Mouse (Mus musculus) G1E (cell line): ENCODE measurements at regions not wholly inside any gene's neighbourhood (a gene's known extent, or its start where the extent isn't known, plus 50 kb on each side); places are given as distances from the start of the nearest gene placed in this dataset.

Experiments used
- ATAC-seq: 2 replicates; pipeline ENCODE4 v1.8.0; 2016; ENCODE audit warnings: mild to moderate bottlenecking; ENCODE audit not compliant: insufficient number of reproducible peaks, poor library complexity, low FRiP score, severe bottlenecking; ENCODE audit errors: extremely low read depth
- DNase-seq: peaks from one replicate; pipeline ENCODE4 v3.0.0; 2012; ENCODE audit warnings: low spot score
- H3K27me3 ChIP-seq: 2 replicates; pipeline ENCODE4 v1.6.1; 2012; ENCODE audit warnings: mild to moderate bottlenecking, low read length, inconsistent platforms; ENCODE audit not compliant: insufficient read depth
- H3K36me3 ChIP-seq: replicated peaks from 2 replicates; pipeline ENCODE3; 2012; ENCODE audit warnings: mild to moderate bottlenecking, inconsistent platforms
- H3K4me1 ChIP-seq: 2 replicates; pipeline ENCODE4 v1.6.1; 2012; ENCODE audit warnings: low read depth, low read length, inconsistent platforms, mixed read lengths; ENCODE audit not compliant: insufficient read depth
- H3K4me3 ChIP-seq: 2 replicates; pipeline ENCODE4 v1.5.1; 2012; ENCODE audit warnings: low read depth, mild to moderate bottlenecking, inconsistent platforms, low read length, moderate library complexity, mixed read lengths
- H3K9me3 ChIP-seq: replicated peaks from 2 replicates; pipeline ENCODE4 v1.6.1; 2012; ENCODE audit warnings: inconsistent platforms
- CTCF ChIP-seq: IDR thresholded peaks from 2 replicates; pipeline ENCODE4 v1.5.1; 2012; ENCODE audit warnings: low read depth, low read length, inconsistent platforms, mixed read lengths
- GATA1 ChIP-seq: IDR thresholded peaks from 2 replicates; pipeline ENCODE4 v1.6.1; 2012; ENCODE audit warnings: borderline replicate concordance, low read length, inconsistent platforms, mixed read lengths
- GATA2 ChIP-seq: IDR thresholded peaks from 2 replicates; pipeline ENCODE4 v1.6.1; 2012; ENCODE audit warnings: low read depth, low read length, inconsistent platforms, borderline replicate concordance
- POLR2AphosphoS5 ChIP-seq: IDR thresholded peaks from 2 replicates; pipeline ENCODE4 v1.6.1; 2012; ENCODE audit warnings: low read depth, low read length, inconsistent platforms; ENCODE audit not compliant: insufficient replicate concordance
- TAL1 ChIP-seq: conservative IDR thresholded peaks from 2 replicates; pipeline ENCODE4 v1.6.1; 2012; ENCODE audit warnings: low read depth, low read length, inconsistent platforms, mixed read lengths

DNA sequence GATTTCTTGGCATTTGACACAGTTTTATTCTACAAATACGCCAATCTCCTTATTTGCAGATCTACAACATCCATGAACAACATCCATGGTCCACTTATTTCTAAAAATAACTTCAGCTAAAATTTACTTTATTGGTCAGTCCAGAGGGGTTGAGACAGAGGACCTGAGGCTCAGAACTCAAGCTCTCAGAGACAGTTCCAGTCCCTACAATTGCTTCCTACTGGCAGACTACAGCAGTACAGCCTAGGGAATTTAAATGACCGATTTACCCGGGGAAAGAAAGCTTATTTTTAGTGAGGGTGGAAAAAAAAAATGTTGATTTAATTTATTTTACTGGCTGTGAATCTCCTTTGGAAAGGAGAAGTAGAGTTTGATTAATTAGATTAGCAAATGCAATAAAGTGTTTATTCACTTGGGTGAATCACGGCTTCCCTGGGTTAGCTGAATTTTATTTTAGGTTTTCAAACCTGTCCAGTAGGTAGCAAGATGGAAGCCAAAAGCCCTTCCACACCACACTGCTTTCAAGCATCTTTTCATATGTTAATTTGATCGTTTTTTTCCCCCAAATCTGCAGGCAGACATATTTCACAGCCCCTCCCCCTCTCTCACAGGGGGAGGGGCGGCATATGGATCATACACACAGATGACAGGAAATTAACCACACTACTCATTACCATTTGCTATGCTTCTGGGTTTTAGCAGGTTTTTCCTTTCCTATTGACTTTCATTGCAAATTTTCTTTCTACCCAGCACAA lies 143.0 kb downstream of the Sox4 start:
- DNase-seq: no peak
- H3K27me3 ChIP-seq: no peaks in the 10 kb centered on the region
- TF ChIP-seq CTCF: no peak
- TF ChIP-seq TAL1: no peak
- TF ChIP-seq GATA2: no peak
- no peak for TF ChIP-seq GATA1
- TF ChIP-seq POLR2AphosphoS5: no peak
- no peaks in the 10 kb centered on the region for H3K9me3 ChIP-seq
- no peaks in the 10 kb centered on the region for H3K4me1 ChIP-seq
- no peak overlapping the region for H3K4me3 ChIP-seq
- H3K36me3 ChIP-seq: no peaks in the 10 kb centered on the region
- no peak for ATAC-seq

GRCm38 (mm10) chr13:28805302-28805701 lies 148.2 kb downstream of the Sox4 start:
- H3K36me3 ChIP-seq: no peaks in the 10 kb centered on the region
- no peak overlapping the region for H3K4me3 ChIP-seq
- H3K9me3 ChIP-seq: no peaks in the 10 kb centered on the region
- H3K27me3 ChIP-seq: no peaks in the 10 kb centered on the region
- ATAC-seq (no peak), DNase-seq (no peak)
- H3K4me1 ChIP-seq: no peaks in the 10 kb centered on the region
- no peak for TF ChIP-seq POLR2AphosphoS5
- no peak for TF ChIP-seq GATA1
- no peak for TF ChIP-seq GATA2
- TF ChIP-seq CTCF: no peak
- TF ChIP-seq TAL1: no peak

- no peaks in the 10 kb centered on the region for H3K36me3 ChIP-seq
- H3K4me3 ChIP-seq: no peak overlapping the region
- H3K4me1 ChIP-seq: no peaks in the 10 kb centered on the region
- TF ChIP-seq GATA1: no peak
- no peak for TF ChIP-seq TAL1
- no peak for TF ChIP-seq GATA2
- TF ChIP-seq POLR2AphosphoS5: no peak
- no peak for TF ChIP-seq CTCF
- DNase-seq: no peak
- no peaks in the 10 kb centered on the region for H3K9me3 ChIP-seq
- no peaks in the 10 kb centered on the region for H3K27me3 ChIP-seq
- ATAC-seq: no peak
Measured at GRCm38 (mm10) chr13:28801210-28801954, 152.1 kb downstream of the Sox4 start.

DNA sequence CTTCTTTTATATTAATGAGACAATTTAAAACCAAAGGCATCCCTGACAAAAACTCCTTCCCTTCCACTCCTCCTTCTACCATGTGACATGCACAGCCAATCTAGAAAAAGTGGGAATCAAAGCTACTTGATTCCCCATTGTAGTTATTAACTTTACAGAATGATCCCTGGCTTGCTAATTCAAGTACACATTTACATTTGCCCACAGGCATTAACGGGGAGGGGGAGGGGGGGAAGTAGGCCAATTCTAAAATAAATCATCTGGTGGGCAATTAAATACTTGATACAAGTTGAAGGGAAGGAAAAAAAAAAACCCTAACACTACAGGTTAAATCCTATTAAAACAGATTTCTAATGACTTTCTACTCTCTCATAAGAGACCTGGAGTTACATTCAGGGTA lies 152.8 kb downstream of the Sox4 start:
- no peaks in the 10 kb centered on the region for H3K27me3 ChIP-seq
- H3K4me1 ChIP-seq: no peaks in the 10 kb centered on the region
- no peak overlapping the region for H3K4me3 ChIP-seq
- H3K9me3 ChIP-seq: no peaks in the 10 kb centered on the region
- TF ChIP-seq GATA1: no peak
- no peak for TF ChIP-seq POLR2AphosphoS5
- no peak for TF ChIP-seq CTCF
- no peak for TF ChIP-seq GATA2
- TF ChIP-seq TAL1: no peak
- H3K36me3 ChIP-seq: no peaks in the 10 kb centered on the region
- ATAC-seq (no peak), DNase-seq (no peak)

DNA sequence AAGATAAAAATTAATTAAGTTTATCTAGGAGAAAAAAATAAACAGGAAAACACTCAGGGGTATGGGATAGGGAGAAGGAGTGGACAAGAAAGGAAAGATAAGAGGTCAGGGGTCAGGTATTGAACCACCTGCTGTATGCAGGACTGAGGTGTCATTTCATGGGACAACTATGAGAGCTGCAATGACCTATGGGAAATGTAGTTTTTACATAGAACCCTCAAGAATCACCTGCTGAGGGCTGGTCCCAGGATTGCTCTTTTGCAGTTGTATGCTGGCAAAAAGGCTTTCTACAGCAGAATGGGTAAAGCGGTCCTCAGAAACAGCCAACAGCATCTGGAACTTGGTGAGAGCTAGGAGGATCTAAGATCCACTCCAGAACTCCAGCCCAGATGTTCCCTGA lies 154.0 kb downstream of the Sox4 start:
- H3K4me1 ChIP-seq: no peaks in the 10 kb centered on the region
- no peaks in the 10 kb centered on the region for H3K27me3 ChIP-seq
- no peaks in the 10 kb centered on the region for H3K9me3 ChIP-seq
- TF ChIP-seq GATA1 (no peak), CTCF (no peak), GATA2 (no peak), TAL1 (no peak), POLR2AphosphoS5 (no peak)
- ATAC-seq (no peak), DNase-seq (no peak)
- no peak overlapping the region for H3K4me3 ChIP-seq
- no peaks in the 10 kb centered on the region for H3K36me3 ChIP-seq
